Mouse (Mus musculus): ENCODE results near the gene Lysmd1. TPM values are rescaled to one million over a fixed set of nuclear protein-coding genes. Genes with fewer than 3 reads are reported as not detected.
A peak's percentile ranks its signal among the peaks of the same experiment; 100 is the strongest.

The Lysmd1 gene
- total RNA-seq, 1 experiment = 5.1 TPM

DNA sequence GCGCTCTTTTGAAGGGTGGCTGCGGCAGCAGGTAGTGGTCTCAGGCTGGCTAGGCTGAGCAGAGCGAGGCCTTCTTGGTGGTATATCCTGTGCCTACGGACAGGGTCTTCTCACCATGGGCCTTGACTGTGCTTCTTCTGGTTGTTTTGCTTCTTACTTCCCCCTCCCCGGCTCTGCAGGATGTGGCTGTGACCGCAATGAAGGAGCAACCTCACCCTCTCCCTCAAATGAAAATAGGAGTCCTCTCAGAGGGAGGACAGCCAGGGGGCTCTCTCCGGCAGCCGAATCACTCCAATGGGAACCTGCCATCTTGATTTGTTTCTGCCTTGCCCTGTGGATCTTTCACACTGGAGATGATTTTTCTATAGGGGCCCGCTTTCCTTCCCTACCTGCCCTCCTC, 7.6 kb downstream of the Lysmd1 start:
- in situ Hi-C loops (cut with MboI; ENCODE audit: low sequenced_read_pairs in 2 of 2, unreplicated experiment in 2 of 2) = no loop called here
- TF ChIP-seq HCFC1 (IDR thresholded peaks at IDR 0.05; ENCODE audit: borderline replicate concordance, insufficient read depth, low read length) (no peak), ZC3H11A (IDR thresholded peaks at IDR 0.05; ENCODE audit: borderline replicate concordance, low read depth, low read length) (no peak), ZNF384 (IDR thresholded peaks at IDR 0.05; ENCODE audit: low read depth, low read length) (no peak), MAFK (IDR thresholded peaks at IDR 0.05; ENCODE audit: insufficient read depth, low read depth, low read length) (no peak), CHD2 (IDR thresholded peaks at IDR 0.05; ENCODE audit: low read depth, low read length) (no peak)
- Histone ChIP-seq H3K4me3 (ENCODE audit: insufficient read depth in 1 of 2, low read depth in 1 of 2, low read length in 2 of 2, poor library complexity in 1 of 2, severe bottlenecking in 1 of 2) (no peak overlapping the region), H3K4me1 (ENCODE audit: control insufficient read depth in 2 of 2, insufficient read depth in 2 of 2, low read length in 2 of 2, poor library complexity in 1 of 2) (peaks cover 0 to 17% of the 10 kb centered on the region in 2 experiments; a peak in 2 of 4 replicates), H3K27ac (ENCODE audit: insufficient read depth, low read depth, low read length, poor library complexity, severe bottlenecking) (no peak overlapping the region), H3K9me3 (ENCODE audit: control insufficient read depth, insufficient read depth, low read depth, low read length) (no peaks in the 10 kb centered on the region), H3K9ac (ENCODE audit: insufficient read depth, low read depth, low read length, poor library complexity, severe bottlenecking) (no peak overlapping the region), H3K36me3 (ENCODE audit: control insufficient read depth, insufficient read depth, low read length, poor library complexity, severe bottlenecking) (no peaks in the 10 kb centered on the region)
- no peak for DNase-seq (ENCODE audit: low read depth, low spot score)

DNA sequence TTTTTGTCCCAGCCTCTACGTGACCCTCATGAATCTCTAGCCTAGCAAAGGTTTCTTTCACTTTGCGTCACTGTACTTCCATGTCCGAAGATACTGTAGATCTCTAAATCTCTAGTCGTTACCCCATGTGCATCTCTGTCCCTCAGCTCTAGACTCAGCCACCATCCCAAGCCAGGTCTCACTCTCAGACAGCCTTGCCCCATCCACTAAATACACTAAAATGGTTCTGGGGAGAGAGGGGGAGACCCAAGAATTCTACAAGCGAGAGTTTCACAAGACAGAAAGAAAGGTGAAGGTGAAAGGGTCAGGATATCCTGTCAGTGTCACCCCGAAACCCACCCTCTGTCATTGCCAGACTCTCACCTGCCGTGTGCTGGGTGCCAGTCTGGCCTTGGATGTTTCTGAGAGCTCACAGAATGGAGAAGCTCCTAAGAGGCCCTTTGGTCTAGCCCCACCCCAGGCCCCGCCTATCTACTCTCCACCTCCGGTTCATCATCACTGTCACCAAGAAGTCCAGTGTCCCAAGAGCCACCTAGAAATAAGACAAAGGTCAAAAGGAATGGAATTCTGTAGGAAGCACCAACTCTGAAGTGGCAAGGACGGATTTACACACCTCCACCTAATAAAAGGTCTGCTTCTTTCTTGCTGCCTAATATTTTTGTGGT, 8.2 kb downstream of the Lysmd1 start, which contains the start of gene Tnfaip8l2:
Gene Tnfaip8l2, minus strand, starts transcription at position 409 of the 665 bp plus-strand sequence.
- Histone ChIP-seq H3K4me3 (ENCODE audit: insufficient read depth in 1 of 2, low read depth in 1 of 2, low read length in 2 of 2, poor library complexity in 1 of 2, severe bottlenecking in 1 of 2) (no peak within 1 kb of the TSS), H3K27ac (ENCODE audit: insufficient read depth, low read depth, low read length, poor library complexity, severe bottlenecking) (no peak within 1 kb of the TSS), H3K9me3 (ENCODE audit: control insufficient read depth, insufficient read depth, low read depth, low read length) (no peaks in the 10 kb centered on the region), H3K36me3 (ENCODE audit: control insufficient read depth, insufficient read depth, low read length, poor library complexity, severe bottlenecking) (no peaks in the 10 kb centered on the region), H3K9ac (ENCODE audit: insufficient read depth, low read depth, low read length, poor library complexity, severe bottlenecking) (no peak within 1 kb of the TSS), H3K4me1 (ENCODE audit: control insufficient read depth in 2 of 2, insufficient read depth in 2 of 2, low read length in 2 of 2, poor library complexity in 1 of 2) (peaks cover 0 to 17% of the 10 kb centered on the region in 2 experiments; a peak in 2 of 4 replicates)
- in situ Hi-C loops (cut with MboI; ENCODE audit: low sequenced_read_pairs in 2 of 2, unreplicated experiment in 2 of 2) = no loop called here
- no peak for DNase-seq (ENCODE audit: low read depth, low spot score)
- TF ChIP-seq HCFC1 (IDR thresholded peaks at IDR 0.05; ENCODE audit: borderline replicate concordance, insufficient read depth, low read length) = no peak
- no peak for TF ChIP-seq MAFK (IDR thresholded peaks at IDR 0.05; ENCODE audit: insufficient read depth, low read depth, low read length)
- TF ChIP-seq CHD2 (IDR thresholded peaks at IDR 0.05; ENCODE audit: low read depth, low read length) = no peak
- TF ChIP-seq ZNF384 (IDR thresholded peaks at IDR 0.05; ENCODE audit: low read depth, low read length) = no peak
- TF ChIP-seq ZC3H11A (IDR thresholded peaks at IDR 0.05; ENCODE audit: borderline replicate concordance, low read depth, low read length) = no peak

GRCm38 (mm10) chr3:95142617-95143011, 8.7 kb downstream of the Lysmd1 start:
- in situ Hi-C loops (cut with MboI; ENCODE audit: low sequenced_read_pairs in 2 of 2, unreplicated experiment in 2 of 2) = no loop called here
- TF ChIP-seq MAFK (IDR thresholded peaks at IDR 0.05; ENCODE audit: insufficient read depth, low read depth, low read length) = no peak
- peak; percentile 47 for TF ChIP-seq ZC3H11A (IDR thresholded peaks at IDR 0.05; ENCODE audit: borderline replicate concordance, low read depth, low read length)
- H3K4me1 ChIP-seq (ENCODE audit: control insufficient read depth in 2 of 2, insufficient read depth in 2 of 2, low read length in 2 of 2, poor library complexity in 1 of 2) = peaks cover 0 to 17% of the 10 kb centered on the region in 2 experiments; a peak in 2 of 4 replicates
- no peak overlapping the region for H3K27ac ChIP-seq (ENCODE audit: insufficient read depth, low read depth, low read length, poor library complexity, severe bottlenecking)
- no peak for DNase-seq (ENCODE audit: low read depth, low spot score)
- H3K9me3 ChIP-seq (ENCODE audit: control insufficient read depth, insufficient read depth, low read depth, low read length) = no peaks in the 10 kb centered on the region
- no peaks in the 10 kb centered on the region for H3K36me3 ChIP-seq (ENCODE audit: control insufficient read depth, insufficient read depth, low read length, poor library complexity, severe bottlenecking)
- H3K9ac ChIP-seq (ENCODE audit: insufficient read depth, low read depth, low read length, poor library complexity, severe bottlenecking) = no peak overlapping the region
- H3K4me3 ChIP-seq (ENCODE audit: insufficient read depth in 1 of 2, low read depth in 1 of 2, low read length in 2 of 2, poor library complexity in 1 of 2, severe bottlenecking in 1 of 2) = no peak overlapping the region

GRCm38 (mm10) chr3:95147924-95148323, 14.0 kb downstream of the Lysmd1 start:
- Histone ChIP-seq H3K4me3 (ENCODE audit: insufficient read depth in 1 of 2, low read depth in 1 of 2, low read length in 2 of 2, poor library complexity in 1 of 2, severe bottlenecking in 1 of 2) (no peak overlapping the region), H3K9ac (ENCODE audit: insufficient read depth, low read depth, low read length, poor library complexity, severe bottlenecking) (no peak overlapping the region), H3K4me1 (ENCODE audit: control insufficient read depth in 2 of 2, insufficient read depth in 2 of 2, low read length in 2 of 2, poor library complexity in 1 of 2) (no peaks in the 10 kb centered on the region), H3K9me3 (ENCODE audit: control insufficient read depth, insufficient read depth, low read depth, low read length) (no peaks in the 10 kb centered on the region), H3K27ac (ENCODE audit: insufficient read depth, low read depth, low read length, poor library complexity, severe bottlenecking) (no peak overlapping the region), H3K36me3 (ENCODE audit: control insufficient read depth, insufficient read depth, low read length, poor library complexity, severe bottlenecking) (no peaks in the 10 kb centered on the region)
- in situ Hi-C loops (cut with MboI; ENCODE audit: low sequenced_read_pairs in 2 of 2, unreplicated experiment in 2 of 2) = no loop called here
- no peak for DNase-seq (ENCODE audit: low read depth, low spot score)
- TF ChIP-seq CHD2 (IDR thresholded peaks at IDR 0.05; ENCODE audit: low read depth, low read length) = no peak
- TF ChIP-seq HCFC1 (IDR thresholded peaks at IDR 0.05; ENCODE audit: borderline replicate concordance, insufficient read depth, low read length) = no peak
- TF ChIP-seq ZNF384 (IDR thresholded peaks at IDR 0.05; ENCODE audit: low read depth, low read length) = no peak
- TF ChIP-seq MAFK (IDR thresholded peaks at IDR 0.05; ENCODE audit: insufficient read depth, low read depth, low read length) = no peak
- TF ChIP-seq ZC3H11A (IDR thresholded peaks at IDR 0.05; ENCODE audit: borderline replicate concordance, low read depth, low read length) = no peak
